Mouse (Mus musculus) A20 (cell line): ENCODE measurements around the gene Uba2.
"Not testable (repeated sequence)": the region's sequence is repeated elsewhere in the genome, so short reads cannot be mapped to it uniquely, and the experiment has no call there.

Experiments used
- DNase-seq: peaks from one replicate; pipeline ENCODE4 v3.0.0-alpha.2; 2011; ENCODE audit warnings: low read depth, low spot score

Gene Uba2

GRCm38 (mm10) chr7:34166850-34167249, 2.5 kb downstream of the Uba2 start:
- DNase-seq, result peak; percentile 66

GRCm38 (mm10) chr7:34165999-34166398, 3.4 kb downstream of the Uba2 start:
- no peak for DNase-seq

GRCm38 (mm10) chr7:34164671-34165070, 4.7 kb downstream of the Uba2 start:
- DNase-seq, result no peak

- no peak for DNase-seq
Measured at GRCm38 (mm10) chr7:34159167-34159566, 10.2 kb downstream of the Uba2 start.

- DNase-seq, result no peak
Measured at GRCm38 (mm10) chr7:34157994-34158393, 11.4 kb downstream of the Uba2 start.

- no peak for DNase-seq
Measured at GRCm38 (mm10) chr7:34147193-34147592, 22.2 kb downstream of the Uba2 start.

GRCm38 (mm10) chr7:34141123-34141522, 28.3 kb downstream of the Uba2 start:
- DNase-seq, result no peak

GRCm38 (mm10) chr7:34139493-34139892, 29.9 kb downstream of the Uba2 start:
- DNase-seq, result no peak

GRCm38 (mm10) chr7:34134336-34134735, 35.1 kb downstream of the Uba2 start:
- DNase-seq, result no peak

GRCm38 (mm10) chr7:34133117-34133762, 36.2 kb downstream of the Uba2 start, which contains the start of gene Wtip:
Gene Wtip, minus strand, starts transcription at chr7:34133268.
- no peak for DNase-seq

GRCm38 (mm10) chr7:34132355-34133079, 36.9 kb downstream of the Uba2 start:
- no peak for DNase-seq

GRCm38 (mm10) chr7:34131959-34132354, 37.4 kb downstream of the Uba2 start:
- no peak for DNase-seq

- DNase-seq, result no peak
Measured at GRCm38 (mm10) chr7:34131118-34131517, 38.3 kb downstream of the Uba2 start.

- DNase-seq, result no peak
Measured at GRCm38 (mm10) chr7:34126291-34126690, 43.1 kb downstream of the Uba2 start.

GRCm38 (mm10) chr7:34125346-34125745, 44.1 kb downstream of the Uba2 start:
- no peak for DNase-seq

GRCm38 (mm10) chr7:34122987-34123720, 46.2 kb downstream of the Uba2 start:
- no peak for DNase-seq

- not testable (repeated sequence) for DNase-seq
Measured at GRCm38 (mm10) chr7:34120636-34121035, 48.8 kb downstream of the Uba2 start.

GRCm38 (mm10) chr7:34116601-34117000, 52.8 kb downstream of the Uba2 start:
- DNase-seq, result no peak

- DNase-seq, result no peak
Measured at GRCm38 (mm10) chr7:34109190-34109589, 60.2 kb downstream of the Uba2 start.

- no peak for DNase-seq
Measured at GRCm38 (mm10) chr7:34101276-34101675, 68.1 kb downstream of the Uba2 start.

- no peak for DNase-seq
Measured at GRCm38 (mm10) chr7:34100002-34100401, 69.4 kb downstream of the Uba2 start.

- DNase-seq, result no peak
Measured at GRCm38 (mm10) chr7:34094911-34095481, 74.4 kb downstream of the Uba2 start, which contains the start of gene Scgb1b30. Gene Scgb1b30, plus strand, starts transcription at chr7:34095431.
